8 mouse cellular contexts compared by ENCODE assay signal in the genomic region with DNA sequence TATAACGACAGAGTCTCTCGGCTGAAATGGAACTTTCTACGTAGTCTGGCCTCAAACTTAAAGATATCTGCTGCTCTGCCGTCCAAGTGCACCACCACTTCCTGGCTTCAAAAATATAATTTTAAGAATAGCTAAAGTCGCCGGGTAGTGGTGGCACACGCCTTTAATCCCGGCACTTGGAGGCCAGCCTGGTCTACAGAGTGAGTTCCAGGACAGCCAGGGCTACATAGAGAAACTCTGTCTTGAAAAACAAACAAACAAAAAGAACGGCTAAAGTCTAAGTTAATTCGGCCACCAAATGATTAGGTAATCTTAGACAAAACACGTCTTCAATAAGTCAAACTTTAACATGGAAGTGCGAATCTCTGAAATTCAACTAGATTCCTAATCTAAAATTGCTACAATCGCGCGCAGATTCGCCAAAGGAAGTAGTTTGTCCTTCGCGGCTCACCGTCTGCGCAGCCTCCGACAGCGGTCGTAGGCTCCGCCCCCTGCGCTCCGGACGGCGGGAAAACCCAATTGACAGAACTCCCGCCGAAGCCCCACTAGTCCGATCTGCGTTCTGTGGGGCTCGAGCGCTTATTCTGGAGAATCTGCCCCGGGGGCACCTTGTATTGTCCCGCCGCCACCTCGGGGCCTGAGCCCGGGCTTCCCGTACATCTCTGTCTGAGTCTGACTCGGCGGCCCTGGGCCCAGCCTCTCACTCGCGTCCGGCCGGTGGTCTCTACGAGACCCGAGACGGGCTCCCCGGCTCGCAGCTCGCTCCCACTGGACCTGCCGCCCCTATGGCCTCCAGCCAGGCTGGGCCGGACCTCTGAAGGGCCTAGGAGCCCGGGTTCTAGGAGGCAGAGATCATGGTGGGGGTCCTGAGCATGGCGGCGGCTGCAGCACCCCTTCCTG. TPM values are rescaled to one million over a fixed set of nuclear protein-coding genes. Genes with fewer than 3 reads are reported as not detected.
DNase-seq lines count a peak whose midpoint lies in the region; ATAC-seq and TF ChIP-seq lines count a peak whose summit lies in the region.

Gene Atad5, plus strand, starts transcription at position 484 of the 900 bp plus-strand sequence.

- no peaks in the 10 kb centered on the region for H3K27me3 ChIP-seq in forebrain, embryonic 16.5 days (replicated peaks; ENCODE audit: control insufficient read depth, insufficient read depth, low read length)
- H3K27me3 ChIP-seq in lung, embryonic 14.5 days (ENCODE audit: insufficient read depth, low read length) = no peaks in the 10 kb centered on the region
- H3K27me3 ChIP-seq in thymus, adult 2 months (ENCODE audit: control insufficient read depth, insufficient read depth, low read length) = no peaks in the 10 kb centered on the region

- peak within 1 kb of the TSS; percentile 97 for H3K9ac ChIP-seq in ES-E14 (ENCODE audit: insufficient read depth, low read depth, low read length, poor library complexity, severe bottlenecking)
- peak within 1 kb of the TSS; percentile 89 for H3K9ac ChIP-seq in forebrain, embryonic 16.5 days (replicated peaks; ENCODE audit: low read depth, low read length)
- H3K9ac ChIP-seq in lung, embryonic 14.5 days = peak within 1 kb of the TSS; percentile 98

- no peak for TF ChIP-seq CTCF in layer of hippocampus, adult 2 months (conservative IDR thresholded peaks at IDR 0.05)
- TF ChIP-seq CTCF in lung, embryonic 14.5 days (IDR thresholded peaks at IDR 0.05; ENCODE audit: low read depth) = no peak
- no peak for TF ChIP-seq CTCF in olfactory bulb, adult 2 months (IDR thresholded peaks at IDR 0.05; ENCODE audit: insufficient read depth, low read depth, low read length)
- TF ChIP-seq CTCF in thymus, adult 2 months (IDR thresholded peaks at IDR 0.05; ENCODE audit: borderline replicate concordance, control insufficient read depth, extremely low read depth, insufficient read depth, low read length, poor library complexity) = 0 out of 2 replicates have a peak, but pooled peaks have one; percentile 23

- peak; percentile 89 for ATAC-seq in forebrain, embryonic 16.5 days
- ATAC-seq in lung, embryonic 14.5 days (ENCODE audit: insufficient read depth) = peak; percentile 87

- WGBS in forebrain, embryonic 16.5 days = 5% methylated on average over 57 of the region's 57 CpGs
- WGBS in lung, embryonic 14.5 days = 4% methylated on average over 57 of the region's 57 CpGs
- WGBS in olfactory bulb, adult 2 months = 5% methylated on average over 57 of the region's 57 CpGs
- WGBS in thymus, adult 2 months = 3% methylated on average over 57 of the region's 57 CpGs

- H3K4me2 ChIP-seq in forebrain, embryonic 16.5 days (ENCODE audit: low read length) = peak within 1 kb of the TSS; percentile 87
- peak within 1 kb of the TSS; percentile 84 for H3K4me2 ChIP-seq in lung, embryonic 14.5 days

- peak; percentile 84 for DNase-seq in ES-E14 (ENCODE audit: low read depth, low spot score)
- DNase-seq in cerebellum, adult 11-12 months = peak; percentile 80
- peak; percentile 90 to 96 for DNase-seq in heart, postnatal 36 days
- DNase-seq in layer of hippocampus, adult 2 months (ENCODE audit: low spot score in 2 of 2) = peak; percentile 81 to 89
- peak; percentile 97 for DNase-seq in lung, embryonic 14.5 days
- peak; percentile 89 for DNase-seq in thymus, adult 2 months

- no peak for TF ChIP-seq POLR2A in olfactory bulb, adult 2 months (IDR thresholded peaks at IDR 0.05; ENCODE audit: insufficient read depth, low read depth, low read length)
- peak; percentile 37; the same call in 1 of the 2 replicates for TF ChIP-seq POLR2A in thymus, adult 2 months (IDR thresholded peaks at IDR 0.05; ENCODE audit: control insufficient read depth, extremely low read depth, insufficient read depth, low read length, poor library complexity)

- no peaks in the 10 kb centered on the region for H3K36me3 ChIP-seq in ES-E14 (ENCODE audit: control insufficient read depth, insufficient read depth, low read length, poor library complexity, severe bottlenecking)
- no peaks in the 10 kb centered on the region for H3K36me3 ChIP-seq in forebrain, embryonic 16.5 days (ENCODE audit: control insufficient read depth, insufficient read depth)
- 0 out of 2 replicates have a peak, but pooled peaks cover 2% of the 10 kb centered on the region for H3K36me3 ChIP-seq in lung, embryonic 14.5 days (ENCODE audit: insufficient read depth)
- H3K36me3 ChIP-seq in thymus, adult 2 months (ENCODE audit: control insufficient read depth, insufficient read depth, low read length) = no peaks in the 10 kb centered on the region; the same call in 1 of the 2 replicates

- H3K4me3 ChIP-seq in ES-E14 (ENCODE audit: insufficient read depth in 1 of 2, low read depth in 1 of 2, low read length in 2 of 2, poor library complexity in 1 of 2, severe bottlenecking in 1 of 2) = peak within 1 kb of the TSS; percentile 92 to 93
- H3K4me3 ChIP-seq in forebrain, embryonic 16.5 days (replicated peaks; ENCODE audit: low read length) = peak within 1 kb of the TSS; percentile 100
- H3K4me3 ChIP-seq in layer of hippocampus, adult 2 months = peak within 1 kb of the TSS; percentile 77
- H3K4me3 ChIP-seq in lung, embryonic 14.5 days (ENCODE audit: low read depth, low read length) = peak within 1 kb of the TSS; percentile 100
- peak within 1 kb of the TSS; percentile 76 for H3K4me3 ChIP-seq in olfactory bulb, adult 2 months (ENCODE audit: insufficient read depth, low read depth, low read length)
- peak within 1 kb of the TSS; percentile 100 for H3K4me3 ChIP-seq in thymus, adult 2 months (ENCODE audit: control insufficient read depth, insufficient read depth, low read length)

- in situ Hi-C loops in ES-E14 (cut with MboI; ENCODE audit: low sequenced_read_pairs in 2 of 2, unreplicated experiment in 2 of 2) = no loop called here

- intact Hi-C loops in heart, postnatal 36 days (cut with DNase I) = loop anchor here (5.0 kb wide), 2 partner anchors 93 to 108 kb away; partner anchors contain the start of gene Rnf135

- H3K9me3 ChIP-seq in ES-E14 (ENCODE audit: control insufficient read depth, insufficient read depth, low read depth, low read length) = no peaks in the 10 kb centered on the region
- H3K9me3 ChIP-seq in forebrain, embryonic 16.5 days (ENCODE audit: control insufficient read depth, low read length) = no peaks in the 10 kb centered on the region
- H3K9me3 ChIP-seq in lung, embryonic 14.5 days (ENCODE audit: low read depth, low read length) = no peaks in the 10 kb centered on the region

- peak within 1 kb of the TSS; percentile 63 for H3K27ac ChIP-seq in ES-E14 (ENCODE audit: insufficient read depth, low read depth, low read length, poor library complexity, severe bottlenecking)
- peak within 1 kb of the TSS; percentile 27; the same call in 1 of the 2 replicates for H3K27ac ChIP-seq in forebrain, embryonic 16.5 days (ENCODE audit: low read length)
- H3K27ac ChIP-seq in layer of hippocampus, adult 2 months = peak within 1 kb of the TSS; percentile 11
- H3K27ac ChIP-seq in lung, embryonic 14.5 days (ENCODE audit: low read depth) = peak within 1 kb of the TSS; percentile 80
- H3K27ac ChIP-seq in olfactory bulb, adult 2 months (ENCODE audit: insufficient read depth, low read depth, low read length) = no peak within 1 kb of the TSS
- no peak within 1 kb of the TSS for H3K27ac ChIP-seq in thymus, adult 2 months (ENCODE audit: control insufficient read depth, insufficient read depth, low read length)

- H3K4me1 ChIP-seq in ES-E14 (ENCODE audit: control insufficient read depth in 2 of 2, insufficient read depth in 2 of 2, low read length in 2 of 2, poor library complexity in 1 of 2) = peaks cover 0 to 3% of the 10 kb centered on the region in 2 experiments; a peak in 1 of 4 replicates
- H3K4me1 ChIP-seq in forebrain, embryonic 16.5 days (replicated peaks; ENCODE audit: control insufficient read depth, insufficient read depth, low read length) = peaks cover 8% of the 10 kb centered on the region
- no peaks in the 10 kb centered on the region; the same call in 1 of the 2 replicates for H3K4me1 ChIP-seq in lung, embryonic 14.5 days (ENCODE audit: insufficient read depth)
- peaks cover 3% of the 10 kb centered on the region for H3K4me1 ChIP-seq in olfactory bulb, adult 2 months (ENCODE audit: control insufficient read depth, insufficient read depth, low read length)
- peaks cover 3% of the 10 kb centered on the region; the same call in 1 of the 2 replicates for H3K4me1 ChIP-seq in thymus, adult 2 months (replicated peaks; ENCODE audit: control insufficient read depth, insufficient read depth, low read length)

TF ChIP-seq in ES-E14, 5 proteins besides CTCF, POLR2A, EP300 and RAD21:
- TF ChIP-seq ZC3H11A (IDR thresholded peaks at IDR 0.05; ENCODE audit: borderline replicate concordance, low read depth, low read length) = no peak
- no peak for TF ChIP-seq CHD2 (IDR thresholded peaks at IDR 0.05; ENCODE audit: low read depth, low read length)
- TF ChIP-seq MAFK (IDR thresholded peaks at IDR 0.05; ENCODE audit: insufficient read depth, low read depth, low read length) = no peak
- TF ChIP-seq ZNF384 (IDR thresholded peaks at IDR 0.05; ENCODE audit: low read depth, low read length) = no peak
- TF ChIP-seq HCFC1 (IDR thresholded peaks at IDR 0.05; ENCODE audit: borderline replicate concordance, insufficient read depth, low read length) = peak; percentile 77; the same call in 1 of the 2 replicates

RNA-seq across cellular contexts. Expression of gene Atad5, which starts in this region (rescaled TPM):
- total RNA-seq in ES-E14 (2012; rRNA removed) = 18.1 and 23.6 TPM in 2 replicates
- 8.2 and 8.3 TPM in 2 replicates for polyA plus RNA-seq in forebrain, embryonic 16.5 days (2015; fragmentation: Nextera tagmentation; extraction: Ambion mirVana)
- 1 to 10 TPM in 1 of 2 experiments, under 1 TPM in 1; 0.81 to 1.0 TPM for total RNA-seq in heart, postnatal 36 days (2021)
- total RNA-seq in layer of hippocampus, adult 2 months (2021) = 1 to 10 TPM; 3.6 to 4.2 TPM
- polyA plus RNA-seq in lung, embryonic 14.5 days (2014; fragmentation: Nextera tagmentation; extraction: Ambion mirVana) = 16.2 and 16.3 TPM in 2 replicates
- not detected in 2 replicates for polyA plus RNA-seq in olfactory bulb, adult 2 months (2012; ENCODE audit: insufficient read depth, insufficient read length, low replicate concordance, missing spikeins)
- polyA plus RNA-seq in thymus, adult 2 months (2012; rRNA removed) = 3.6 and 5.1 TPM in 2 replicates

Comparison
In these comparisons a context has a peak if more than half of its experiments do, and no peak if none do; other contexts are left out.
1. H3K27ac ChIP-seq: peak in ES-E14 (single experiment), forebrain, embryonic 16.5 days (single experiment), layer of hippocampus, adult 2 months (single experiment) and lung, embryonic 14.5 days (single experiment); none in olfactory bulb, adult 2 months (single experiment) and thymus, adult 2 months (single experiment).
2. Peak in every context shown above with its lines, with median percentiles within 50 percentile points of each other: DNase-seq, H3K4me3 ChIP-seq and H3K9ac ChIP-seq.